Mouse (Mus musculus): ENCODE measurements around the gene Rnf113a1. TPM values are rescaled to one million over a fixed set of nuclear protein-coding genes. Genes with fewer than 3 reads are reported as not detected.
"Not testable (repeated sequence)": the region's sequence is repeated elsewhere in the genome, so short reads cannot be mapped to it uniquely, and the experiment has no call there.

The Rnf113a1 gene
- total RNA-seq (2021): 1 to 10 TPM; 4.2 to 4.8 TPM
- long read RNA-seq, experiment 1, transcript Rnf113a1-201 (1 exons, 1,223 nt): major isoform, 6 of 6 reads
- long read RNA-seq, experiment 1, partial matches to known transcripts: 0 of 6 reads
- long read RNA-seq, experiment 1, other reads (novel, unspliced or antisense): 0 of 6 reads
- long read RNA-seq, experiment 2, partial matches to known transcripts: 0 of 4 reads
- long read RNA-seq, experiment 2, other reads (novel, unspliced or antisense): 0 of 4 reads

- peak; percentile 88 to 91 for DNase-seq
These were observed at the start of gene Rnf113a1, which contains the start of gene Ndufa1 for GRCm38 (mm10) chrX:37191105-37191743. Rnf113a1 (plus strand) TSS chrX:37191245. Ndufa1 (minus strand) TSS chrX:37191163.

- DNase-seq: no peak
These were observed 49.3 kb upstream of the Rnf113a1 start for GRCm38 (mm10) chrX:37141732-37142131.

DNA sequence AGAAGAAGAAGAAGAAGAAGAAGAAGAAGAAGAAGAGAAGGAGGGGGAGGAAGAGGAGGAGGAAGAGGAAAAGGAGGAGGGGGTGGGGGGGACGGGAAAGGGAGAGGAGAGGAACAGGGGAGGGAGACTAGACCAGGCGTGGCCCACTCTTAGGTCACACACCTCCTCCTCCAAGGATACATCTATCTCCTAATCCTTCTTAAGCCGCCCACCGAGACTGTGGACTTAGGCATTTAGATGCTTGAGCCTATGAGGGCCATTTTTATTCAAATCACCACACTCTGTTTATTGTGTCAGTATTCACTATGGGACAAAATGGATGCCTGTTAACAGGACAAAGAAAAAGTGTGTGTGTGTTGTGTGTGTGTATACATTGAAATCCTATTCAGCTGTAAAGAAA, 46.5 kb upstream of the Rnf113a1 start:
- not testable (repeated sequence) for DNase-seq

GRCm38 (mm10) chrX:37144954-37145353, 46.1 kb upstream of the Rnf113a1 start:
- DNase-seq: peak in 1 of 2 experiments; percentile 57

- DNase-seq: peak in 1 of 2 experiments; percentile 4
These were observed 33.2 kb upstream of the Rnf113a1 start for GRCm38 (mm10) chrX:37157839-37158238.

DNA sequence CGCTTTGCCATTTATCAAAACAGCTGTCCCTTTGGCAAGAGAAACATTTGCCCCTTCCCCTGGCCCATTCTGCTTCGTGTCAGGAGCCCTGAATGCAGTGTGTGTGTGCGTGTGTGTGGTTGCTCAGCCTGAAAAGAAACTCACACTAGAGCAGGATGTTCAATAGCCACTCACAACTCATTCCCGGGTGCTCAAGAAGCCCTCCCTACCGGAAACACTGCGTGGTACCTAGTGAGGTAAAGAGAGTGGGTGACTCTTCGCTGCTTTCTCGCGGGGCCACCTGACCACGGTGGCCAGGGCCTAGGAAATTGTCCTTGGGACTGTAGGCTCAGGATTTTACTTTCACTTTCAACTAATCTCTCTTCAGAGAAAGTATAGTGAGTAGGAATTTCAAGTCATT, 29.9 kb upstream of the Rnf113a1 start:
- peak; percentile 14 to 22 for DNase-seq

- no peak for DNase-seq
These were observed 27.9 kb upstream of the Rnf113a1 start for GRCm38 (mm10) chrX:37163115-37163514.

- DNase-seq: peak in 1 of 2 experiments; percentile 30
These were observed 24.0 kb upstream of the Rnf113a1 start for GRCm38 (mm10) chrX:37167085-37167484.

DNA sequence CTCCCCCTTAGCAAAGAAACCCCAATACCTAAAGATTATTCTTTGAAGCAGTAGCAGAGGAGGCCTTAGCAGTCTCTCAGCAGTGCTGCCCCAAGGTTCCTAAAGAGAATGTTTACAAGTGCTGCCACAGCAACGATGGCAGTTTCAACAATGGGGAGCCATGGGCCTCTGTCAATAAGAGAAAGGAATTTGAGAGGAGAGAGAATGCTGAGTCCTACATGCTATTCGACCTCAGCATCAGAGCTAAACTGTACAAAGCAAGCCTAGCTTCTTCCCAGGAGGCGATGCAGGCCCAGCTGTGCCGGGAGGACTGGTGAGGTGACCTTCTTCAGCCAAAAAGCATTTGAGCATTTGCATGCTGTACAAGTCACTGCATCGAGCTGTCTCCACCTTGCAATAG, 22.3 kb upstream of the Rnf113a1 start, which contains the start of gene Akap14:
TSS of gene Akap14 (minus strand) at position 101 of the 400 bp plus-strand sequence.
- no peak for DNase-seq

DNA sequence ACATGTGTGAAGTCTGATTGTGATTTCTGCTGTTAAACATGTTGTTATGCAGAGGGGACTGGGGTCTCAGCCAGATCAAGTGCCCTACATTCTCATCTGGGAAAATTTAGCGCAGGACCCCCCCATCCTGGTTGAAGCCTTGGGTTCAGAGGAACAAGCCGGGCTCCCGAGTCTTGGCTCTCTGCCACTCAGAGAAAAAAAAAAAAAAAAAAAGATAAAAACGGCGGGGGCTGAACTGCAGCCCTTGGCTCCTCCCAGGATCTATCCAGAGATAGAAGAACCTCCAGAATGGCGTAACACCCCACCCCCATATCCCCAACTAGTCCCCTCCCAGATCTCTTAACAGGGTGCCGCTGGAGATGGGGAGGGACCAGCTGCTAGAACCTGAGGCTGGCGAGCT, 6.6 kb upstream of the Rnf113a1 start:
- not testable (repeated sequence) for DNase-seq

GRCm38 (mm10) chrX:37190755-37191104, 315 bp upstream of the Rnf113a1 start:
- no peak for DNase-seq

DNA sequence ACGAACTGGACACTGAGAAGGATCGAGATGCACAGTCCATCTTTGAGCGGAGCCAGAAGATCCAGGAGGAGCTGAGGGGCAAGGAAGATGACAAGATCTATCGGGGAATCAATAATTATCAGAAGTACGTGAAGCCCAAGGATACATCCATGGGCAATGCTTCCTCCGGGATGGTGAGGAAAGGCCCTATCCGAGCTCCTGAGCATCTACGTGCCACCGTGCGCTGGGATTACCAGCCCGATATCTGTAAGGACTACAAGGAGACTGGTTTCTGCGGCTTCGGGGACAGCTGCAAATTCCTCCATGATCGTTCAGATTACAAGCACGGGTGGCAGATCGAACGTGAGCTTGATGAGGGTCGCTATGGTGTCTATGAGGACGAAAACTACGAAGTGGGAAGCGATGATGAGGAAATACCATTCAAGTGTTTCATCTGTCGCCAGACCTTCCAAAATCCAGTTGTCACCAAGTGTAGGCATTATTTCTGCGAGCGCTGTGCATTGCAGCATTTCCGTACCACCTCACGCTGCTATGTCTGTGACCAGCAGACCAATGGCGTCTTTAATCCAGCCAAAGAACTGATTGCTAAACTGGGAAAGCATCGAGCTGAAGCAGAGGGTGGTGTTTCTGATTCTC, 817 bp downstream of the Rnf113a1 start:
- DNase-seq: no peak

DNA sequence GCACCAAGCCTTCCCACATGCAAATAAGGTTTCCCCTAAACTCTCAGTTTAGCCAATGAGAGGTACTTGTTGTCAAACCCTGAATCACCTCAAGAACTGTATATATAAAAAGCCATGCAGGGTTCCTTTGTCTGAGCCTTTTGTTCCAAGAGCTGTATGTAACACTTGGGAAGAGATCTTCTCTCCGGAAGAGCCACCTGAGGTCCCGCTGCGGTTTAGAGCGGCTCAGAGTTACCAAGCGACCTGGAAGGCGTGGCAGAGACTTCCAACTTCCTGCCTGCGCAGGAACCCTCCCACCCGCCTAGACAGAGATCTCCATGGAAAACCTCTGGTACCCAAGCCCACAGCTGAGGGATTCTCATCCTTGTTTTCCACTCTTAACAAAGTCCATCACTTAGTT, 7.6 kb downstream of the Rnf113a1 start:
- no peak for DNase-seq

GRCm38 (mm10) chrX:37210941-37211340, 19.9 kb downstream of the Rnf113a1 start, which contains the start of gene Gm9:
Gm9 (minus strand) TSS chrX:37211041.
- no peak for DNase-seq

GRCm38 (mm10) chrX:37222158-37222557, 31.1 kb downstream of the Rnf113a1 start, which contains the start of gene Rhox1:
Rhox1 (minus strand) TSS chrX:37222258.
- DNase-seq: not testable (repeated sequence)

Other genes starting within 250 kb of the Rnf113a1 start
- gene Sept6, start 199.5 kb upstream of the Rnf113a1 start, total RNA-seq (2021): 10 to 100 TPM; 20.7 to 24.4 TPM
- gene Sowahd, start 142.4 kb upstream of the Rnf113a1 start, total RNA-seq (2021): 1 to 10 TPM in 1 of 2 experiments, under 1 TPM in 1; 0.46 to 1.2 TPM
- 100 to 1,000 TPM; 634 to 643 TPM for gene Rpl39, start 105.8 kb upstream of the Rnf113a1 start, total RNA-seq (2021)
- 10 to 100 TPM; 12.2 to 14.6 TPM for gene Upf3b, start 80.9 kb upstream of the Rnf113a1 start, total RNA-seq (2021)
- 10 to 100 TPM; 14.8 to 16.3 TPM for gene Nkap, start 64.5 kb upstream of the Rnf113a1 start, total RNA-seq (2021)
- gene Akap14, start 22.4 kb upstream of the Rnf113a1 start, total RNA-seq (2021): not detected
- gene Ndufa1, start 82 bp upstream of the Rnf113a1 start, total RNA-seq (2021): 100 to 1,000 TPM; 458 to 480 TPM
- not detected for gene Gm9, start 19.8 kb downstream of the Rnf113a1 start, total RNA-seq (2021)
- gene Rhox1, start 31.0 kb downstream of the Rnf113a1 start, total RNA-seq (2021): not detected
- not detected for gene Rhox2a, start 53.7 kb downstream of the Rnf113a1 start, total RNA-seq (2021)
- not detected for gene Rhox3a, start 58.7 kb downstream of the Rnf113a1 start, total RNA-seq (2021)
- gene Rhox4a, start 74.1 kb downstream of the Rnf113a1 start, total RNA-seq (2021): not detected
- gene Rhox3a2, start 188.8 kb downstream of the Rnf113a1 start, total RNA-seq (2021): not detected
- gene Rhox4a2, start 199.6 kb downstream of the Rnf113a1 start, total RNA-seq (2021): not detected
- gene Rhox2b, start 220.8 kb downstream of the Rnf113a1 start, total RNA-seq (2021): not detected
- gene Rhox4b, start 241.2 kb downstream of the Rnf113a1 start, total RNA-seq (2021): not detected